Mouse (Mus musculus) adipose tissue, adult 10 weeks (tissue): ENCODE data around the gene 7530416G11Rik. TPM values are rescaled to one million over a fixed set of nuclear protein-coding genes. Genes with fewer than 3 reads are reported as not detected.

Experiments used
- polyA plus RNA-seq: library from polyadenylated mRNA; stranded (reverse); fragments of 350-450 nt; fragmentation: Illumina TruSeq; extraction: RNeasy Lipid Tissue Mini Kit (QIAGEN cat#74804); gene quantifications from one replicate; pipeline ENCODE4 v1.2.3, GENCODE M21; 2014; ENCODE audit warnings: low read depth, low replicate concordance

7530416G11Rik gene
- not detected for polyA plus RNA-seq

DNA sequence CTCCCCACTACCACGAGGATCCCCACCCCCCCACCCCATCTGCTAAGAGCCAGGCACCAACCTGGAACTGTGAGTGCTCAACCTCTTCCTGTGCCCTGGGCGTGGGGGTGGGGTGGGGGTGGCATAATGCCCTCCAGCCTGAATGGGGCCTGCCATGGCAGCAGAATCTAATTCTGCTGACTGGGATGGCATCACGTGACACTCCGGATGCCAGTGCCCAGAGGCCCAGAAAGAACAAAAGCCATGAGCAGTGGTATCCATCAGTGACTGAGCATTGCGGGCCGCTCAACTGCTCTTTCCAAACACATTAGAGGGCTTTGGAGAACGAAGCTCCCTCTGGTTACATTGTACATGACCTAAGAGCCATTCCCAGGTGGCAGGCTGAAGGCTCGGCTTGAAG lies at the start of gene 7530416G11Rik:
7530416G11Rik (minus strand) TSS at position 101 of the 400 bp plus-strand sequence.

Other genes starting within 250 kb of the 7530416G11Rik start
- gene Atxn10, start 167.0 kb downstream of the 7530416G11Rik start, polyA plus RNA-seq, result 101 TPM
- 7.4 TPM for gene Wnt7b, start 79.2 kb upstream of the 7530416G11Rik start, polyA plus RNA-seq
- 3.2 TPM for gene Ppara, start 231.8 kb upstream of the 7530416G11Rik start, polyA plus RNA-seq